In the genomic region with DNA sequence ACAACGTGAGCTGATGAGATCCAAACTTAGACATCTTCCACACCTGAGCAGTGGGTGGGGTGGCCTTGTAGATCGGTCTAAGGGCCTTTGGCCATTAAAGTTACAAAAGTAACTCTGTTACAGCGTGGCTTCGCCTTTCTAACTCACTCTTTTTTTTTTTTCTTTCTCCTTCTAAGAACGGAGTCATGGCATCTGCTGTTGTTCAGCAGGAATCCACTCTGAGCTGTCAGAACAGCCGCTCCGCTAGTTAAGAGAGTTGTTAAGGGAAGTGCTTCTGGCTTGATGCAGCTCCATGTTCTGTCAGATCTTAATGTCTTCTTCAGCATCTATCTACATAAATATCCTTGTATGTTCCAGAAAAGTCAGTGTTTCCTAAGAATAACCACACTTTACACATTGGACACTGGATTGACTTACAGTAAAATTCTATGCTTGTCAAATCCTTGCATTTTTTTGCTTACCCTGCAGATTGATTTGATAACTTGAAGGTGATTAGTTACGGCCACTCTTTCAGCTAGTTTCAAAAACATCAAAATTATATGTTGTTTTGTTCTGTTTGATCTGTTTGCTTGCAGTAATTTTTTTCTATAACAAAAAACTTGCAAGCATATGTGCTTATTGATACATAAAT, we compare ENCODE assay signal across 8 mouse cellular contexts. TPM values are rescaled to one million over a fixed set of nuclear protein-coding genes. Genes with fewer than 3 reads are reported as not detected.
DNase-seq lines count a peak whose midpoint lies in the region; ATAC-seq and TF ChIP-seq lines count a peak whose summit lies in the region.

No protein-coding gene starts in this region.

- no peak for DNase-seq in kidney, postnatal 36 days
- DNase-seq in forebrain, postnatal 0 days = peak; percentile 57
- no peak for DNase-seq in left cerebral cortex, postnatal 36 days (ENCODE audit: low spot score in 2 of 2)
- DNase-seq in adrenal gland, adult 8-10 months = no peak
- DNase-seq in frontal cortex, postnatal 10 days (ENCODE audit: low spot score in 2 of 2) = no peak

- no peak for TF ChIP-seq CTCF in forebrain, postnatal 0 days (IDR thresholded peaks at IDR 0.05; ENCODE audit: low read depth)

- H3K9ac ChIP-seq in kidney, embryonic 16.5 days (replicated peaks; ENCODE audit: low read length) = peak overlapping the region; percentile 72
- peak overlapping the region; percentile 75 for H3K9ac ChIP-seq in forebrain, postnatal 0 days
- peak overlapping the region; percentile 78 for H3K9ac ChIP-seq in midbrain, embryonic 12.5 days (replicated peaks)

- H3K36me3 ChIP-seq in kidney, embryonic 16.5 days (ENCODE audit: insufficient read depth, low read length) = peaks cover 8% of the 10 kb centered on the region; the same call in 1 of the 2 replicates
- peaks cover 12% of the 10 kb centered on the region; the same call in 1 of the 2 replicates for H3K36me3 ChIP-seq in forebrain, postnatal 0 days (ENCODE audit: insufficient read depth)
- peaks cover 23% of the 10 kb centered on the region for H3K36me3 ChIP-seq in midbrain, embryonic 12.5 days

- WGBS in kidney, embryonic 16.5 days = 5% methylated on average over 8 of the region's 8 CpGs
- WGBS in forebrain, postnatal 0 days = 4% methylated on average over 8 of the region's 8 CpGs
- WGBS in midbrain, embryonic 12.5 days = 9% methylated on average over 8 of the region's 8 CpGs

- peaks cover 20% of the 10 kb centered on the region for H3K4me1 ChIP-seq in kidney, embryonic 16.5 days (ENCODE audit: insufficient read depth, low read length)
- peaks cover 12% of the 10 kb centered on the region; the same call in 1 of the 2 replicates for H3K4me1 ChIP-seq in forebrain, postnatal 0 days (ENCODE audit: insufficient read depth)
- H3K4me1 ChIP-seq in midbrain, embryonic 12.5 days = peaks cover 21% of the 10 kb centered on the region

- no peaks in the 10 kb centered on the region for H3K27me3 ChIP-seq in kidney, embryonic 16.5 days (ENCODE audit: insufficient read depth, low read length)
- no peaks in the 10 kb centered on the region for H3K27me3 ChIP-seq in forebrain, postnatal 0 days (ENCODE audit: insufficient read depth, low read length)
- H3K27me3 ChIP-seq in midbrain, embryonic 12.5 days = no peaks in the 10 kb centered on the region

- H3K4me2 ChIP-seq in kidney, embryonic 16.5 days (replicated peaks; ENCODE audit: low read depth, low read length) = peak overlapping the region; percentile 82
- peak overlapping the region; percentile 83 for H3K4me2 ChIP-seq in forebrain, postnatal 0 days (ENCODE audit: low read depth)
- peak overlapping the region; percentile 64 for H3K4me2 ChIP-seq in midbrain, embryonic 12.5 days (replicated peaks)

- H3K27ac ChIP-seq in kidney, embryonic 16.5 days (ENCODE audit: low read length) = peak overlapping the region; percentile 84
- H3K27ac ChIP-seq in forebrain, postnatal 0 days (ENCODE audit: low read depth, low read length) = peak overlapping the region; percentile 88
- peak overlapping the region; percentile 89 for H3K27ac ChIP-seq in midbrain, embryonic 12.5 days (replicated peaks)

- no peak for ATAC-seq in kidney, embryonic 16.5 days (ENCODE audit: low FRiP score, low TSS enrichment)
- peak; percentile 3 for ATAC-seq in activated CD4-positive, CD25-positive, alpha-beta regulatory T cell, adult 4 months
- no peak for ATAC-seq in forebrain, postnatal 0 days
- no peak; the same call in 1 of the 2 replicates for ATAC-seq in midbrain, embryonic 12.5 days (ENCODE audit: low FRiP score, low read depth)

- intact Hi-C loops in left cerebral cortex, postnatal 36 days (cut with DNase I) = loop anchor here (5.0 kb wide), 2 partner anchors 59 to 109 kb away; a partner anchor contains a TSS

- H3K4me3 ChIP-seq in kidney, embryonic 16.5 days (ENCODE audit: low read length) = peak overlapping the region; percentile 94
- peak overlapping the region; percentile 90 for H3K4me3 ChIP-seq in forebrain, postnatal 0 days (ENCODE audit: low read depth, low read length)
- peak overlapping the region; percentile 83 for H3K4me3 ChIP-seq in midbrain, embryonic 12.5 days

- no peaks in the 10 kb centered on the region for H3K9me3 ChIP-seq in kidney, embryonic 16.5 days (ENCODE audit: low read length)
- H3K9me3 ChIP-seq in forebrain, postnatal 0 days (ENCODE audit: low read length) = no peaks in the 10 kb centered on the region
- H3K9me3 ChIP-seq in midbrain, embryonic 12.5 days = no peaks in the 10 kb centered on the region

RNA-seq across cellular contexts. Expression of a gene that starts 0.9 kb away (rescaled TPM):
- polyA plus RNA-seq in kidney, embryonic 16.5 days (2015; fragmentation: Nextera tagmentation; extraction: Ambion mirVana) = 16.0 and 18.1 TPM in 2 replicates
- polyA plus RNA-seq in activated CD4-positive, CD25-positive, alpha-beta regulatory T cell, adult 4 months (2017; shearing (Covaris generic)) = 10 to 100 TPM in 1 of 2 experiments, 1 to 10 TPM in 1; 9.1 to 13.0 TPM
- total RNA-seq in forebrain, postnatal 0 days (2014; rRNA removed) = 24.9 and 33.6 TPM in 2 replicates
- polyA plus RNA-seq in forebrain, postnatal 0 days (2015; fragmentation: Nextera tagmentation; extraction: Ambion mirVana) = 19.3 and 25.5 TPM in 2 replicates
- 37.5 and 40.7 TPM in 2 replicates for polyA plus RNA-seq in midbrain, embryonic 12.5 days (2016; fragmentation: Nextera tagmentation; extraction: Ambion mirVana)
- total RNA-seq in left cerebral cortex, postnatal 36 days (2021) = 10 to 100 TPM; 19.1 to 21.0 TPM
- total RNA-seq in adrenal gland, adult 8-10 months (2022) = 10 to 100 TPM; 18.3 to 22.2 (median 19.1) TPM

RNA-seq across cellular contexts. Expression of a gene that starts 1.0 kb away (rescaled TPM):
- 72.2 and 78.6 TPM in 2 replicates for polyA plus RNA-seq in kidney, embryonic 16.5 days (2015; fragmentation: Nextera tagmentation; extraction: Ambion mirVana)
- 10 to 100 TPM; 65.2 to 68.1 TPM for polyA plus RNA-seq in activated CD4-positive, CD25-positive, alpha-beta regulatory T cell, adult 4 months (2017; shearing (Covaris generic))
- 40.4 and 41.8 TPM in 2 replicates for total RNA-seq in forebrain, postnatal 0 days (2014; rRNA removed)
- 36.5 and 39.9 TPM in 2 replicates for polyA plus RNA-seq in forebrain, postnatal 0 days (2015; fragmentation: Nextera tagmentation; extraction: Ambion mirVana)
- polyA plus RNA-seq in midbrain, embryonic 12.5 days (2016; fragmentation: Nextera tagmentation; extraction: Ambion mirVana) = 90.8 and 94.5 TPM in 2 replicates
- 10 to 100 TPM; 39.3 to 45.5 TPM for total RNA-seq in left cerebral cortex, postnatal 36 days (2021)
- 10 to 100 TPM; 41.7 to 54.6 (median 50.3) TPM for total RNA-seq in adrenal gland, adult 8-10 months (2022)

RNA-seq across cellular contexts. Expression of a gene that starts 59.4 kb away (rescaled TPM):
- polyA plus RNA-seq in kidney, embryonic 16.5 days (2015; fragmentation: Nextera tagmentation; extraction: Ambion mirVana) = 0.51 and 0.57 TPM in 2 replicates
- polyA plus RNA-seq in activated CD4-positive, CD25-positive, alpha-beta regulatory T cell, adult 4 months (2017; shearing (Covaris generic)) = not detected
- 3.0 and 6.8 TPM in 2 replicates for total RNA-seq in forebrain, postnatal 0 days (2014; rRNA removed)
- polyA plus RNA-seq in forebrain, postnatal 0 days (2015; fragmentation: Nextera tagmentation; extraction: Ambion mirVana) = 2.6 and 3.3 TPM in 2 replicates
- polyA plus RNA-seq in midbrain, embryonic 12.5 days (2016; fragmentation: Nextera tagmentation; extraction: Ambion mirVana) = 0.85 and 1.9 TPM in 2 replicates
- total RNA-seq in left cerebral cortex, postnatal 36 days (2021) = 1 to 10 TPM; 1.7 to 1.8 TPM
- total RNA-seq in adrenal gland, adult 8-10 months (2022) = under 1 TPM; 0.73 to 0.87 (median 0.77) TPM
